Mouse (Mus musculus) hindbrain, embryonic 15.5 days (tissue): Measurements from ENCODE around the gene Trim26. TPM values are rescaled to one million over a fixed set of nuclear protein-coding genes. Genes with fewer than 3 reads are reported as not detected.
"Not testable (repeated sequence)": the region's sequence is repeated elsewhere in the genome, so short reads cannot be mapped to it uniquely, and the experiment has no call there.

Source experiments
- ATAC-seq: fragments of 200-750 bp; cut with Nextera tagmentation; 2 replicates; pipeline ENCODE4 v1.8.0; 2017; ENCODE audit warnings: low read depth, moderate number of reproducible peaks, moderate TSS enrichment; ENCODE audit not compliant: low FRiP score
- H3K27ac ChIP-seq: fragments of 300-500 bp; sonication (generic); replicated peaks from 2 replicates; pipeline ENCODE4 v1.5.1; 2015; ENCODE audit warnings: mild to moderate bottlenecking, inconsistent platforms
- H3K27me3 ChIP-seq: fragments of 300-500 bp; sonication (generic); 2 replicates; pipeline ENCODE4 v1.6.1; 2015; ENCODE audit warnings: control low read depth, inconsistent platforms
- H3K36me3 ChIP-seq: fragments of 300-500 bp; sonication (generic); 2 replicates; pipeline ENCODE4 v1.6.1; 2015; ENCODE audit warnings: control low read depth, inconsistent platforms
- H3K4me1 ChIP-seq: fragments of 300-500 bp; sonication (generic); replicated peaks from 2 replicates; pipeline ENCODE4 v1.6.1; 2015; ENCODE audit warnings: control low read depth, inconsistent platforms
- H3K4me2 ChIP-seq: fragments of 300-500 bp; sonication (generic); 2 replicates; pipeline ENCODE4 v1.6.1; 2015; ENCODE audit warnings: moderate library complexity, mild to moderate bottlenecking, inconsistent platforms
- H3K4me3 ChIP-seq: fragments of 300-500 bp; sonication (generic); 2 replicates; pipeline ENCODE4 v1.5.1; 2015; ENCODE audit warnings: mild to moderate bottlenecking, inconsistent platforms
- H3K9ac ChIP-seq: fragments of 300-500 bp; sonication (generic); 2 replicates; pipeline ENCODE4 v1.6.1; 2015; ENCODE audit warnings: inconsistent platforms
- H3K9me3 ChIP-seq: fragments of 300-500 bp; sonication (generic); 2 replicates; pipeline ENCODE4 v1.6.1; 2016; ENCODE audit warnings: control low read depth, inconsistent platforms
- WGBS: fragments of 180-500 bp; shearing (Covaris S2); methylation state at CpG from one replicate; pipeline ENCODE4 v1.1.7; 2015; 5-methylcytosine and 5-hydroxymethylcytosine counted together
- polyA plus RNA-seq: library from polyadenylated mRNA; unstranded; fragments of >200 nt; fragmentation: Nextera tagmentation; extraction: Ambion mirVana; gene quantifications from 2 replicates; pipeline ENCODE4 v1.2.1, GENCODE M21; 2015

Trim26 gene
- polyA plus RNA-seq = 49.9 and 50.8 TPM in 2 replicates

- WGBS = under 1% methylated on average over 40 of the region's 58 CpGs
- Histone ChIP-seq H3K4me2 (peak within 1 kb of the TSS; percentile 74), H3K27ac (peak within 1 kb of the TSS; percentile 96), H3K9ac (peak within 1 kb of the TSS; percentile 89), H3K27me3 (no peaks in the 10 kb centered on the region), H3K4me1 (peaks cover 27% of the 10 kb centered on the region), H3K36me3 (no peaks in the 10 kb centered on the region), H3K9me3 (no peaks in the 10 kb centered on the region), H3K4me3 (peak within 1 kb of the TSS; percentile 92)
- ATAC-seq = peak; percentile 99
Observed at GRCm38 (mm10) chr17:36836874-36837647, at the start of gene Trim26. TSS of gene Trim26 (plus strand) at chr17:36837134.

GRCm38 (mm10) chr17:36788351-36788750, 48.6 kb upstream of the Trim26 start:
- Histone ChIP-seq H3K27ac (no peak overlapping the region), H3K9me3 (no peaks in the 10 kb centered on the region), H3K4me3 (no peak overlapping the region), H3K9ac (no peak overlapping the region), H3K27me3 (no peaks in the 10 kb centered on the region), H3K36me3 (no peaks in the 10 kb centered on the region), H3K4me2 (no peak overlapping the region), H3K4me1 (no peaks in the 10 kb centered on the region)
- 73% methylated on average over 2 of the region's 2 CpGs for WGBS
- peak; percentile 55; the same call in 1 of the 2 replicates for ATAC-seq

GRCm38 (mm10) chr17:36788801-36789200, 48.1 kb upstream of the Trim26 start:
- not testable (repeated sequence) for H3K9me3 ChIP-seq, H3K9ac ChIP-seq, H3K27me3 ChIP-seq, H3K36me3 ChIP-seq, H3K4me3 ChIP-seq, H3K27ac ChIP-seq, H3K4me2 ChIP-seq, H3K4me1 ChIP-seq
- ATAC-seq = peak; percentile 93

GRCm38 (mm10) chr17:36799493-36799892, 37.4 kb upstream of the Trim26 start:
- ATAC-seq = no peak
- no peak overlapping the region for H3K9ac ChIP-seq
- no peaks in the 10 kb centered on the region for H3K36me3 ChIP-seq
- H3K4me2 ChIP-seq = no peak overlapping the region
- H3K27me3 ChIP-seq = no peaks in the 10 kb centered on the region
- H3K4me3 ChIP-seq = no peak overlapping the region
- no peaks in the 10 kb centered on the region for H3K9me3 ChIP-seq
- H3K27ac ChIP-seq = no peak overlapping the region
- 93% methylated on average over 10 of the region's 10 CpGs for WGBS
- H3K4me1 ChIP-seq = no peaks in the 10 kb centered on the region

GRCm38 (mm10) chr17:36799921-36800462, 36.9 kb upstream of the Trim26 start:
- H3K9ac ChIP-seq, H3K4me2 ChIP-seq, H3K4me1 ChIP-seq, H3K27me3 ChIP-seq, ATAC-seq, H3K4me3 ChIP-seq, H3K36me3 ChIP-seq, H3K9me3 ChIP-seq, H3K27ac ChIP-seq: not testable (repeated sequence)
- 77% methylated on average over 4 of the region's 4 CpGs for whole genome bisulfite sequencing

GRCm38 (mm10) chr17:36811871-36812270, 25.1 kb upstream of the Trim26 start, which contains the start of gene H2-M10.6:
TSS of gene H2-M10.6 (plus strand) at chr17:36812171.
- H3K36me3 ChIP-seq = no peaks in the 10 kb centered on the region
- no peaks in the 10 kb centered on the region for H3K9me3 ChIP-seq
- no peak within 1 kb of the TSS for H3K9ac ChIP-seq
- no peak within 1 kb of the TSS for H3K27ac ChIP-seq
- no peak within 1 kb of the TSS for H3K4me3 ChIP-seq
- no peaks in the 10 kb centered on the region for H3K27me3 ChIP-seq
- no peak within 1 kb of the TSS for H3K4me2 ChIP-seq
- no peak for ATAC-seq
- H3K4me1 ChIP-seq = no peaks in the 10 kb centered on the region

- no peaks in the 10 kb centered on the region for H3K36me3 ChIP-seq
- no peak overlapping the region for H3K4me3 ChIP-seq
- no peak for ATAC-seq
- H3K9ac ChIP-seq = no peak overlapping the region
- H3K27me3 ChIP-seq = no peaks in the 10 kb centered on the region
- H3K4me1 ChIP-seq = no peaks in the 10 kb centered on the region
- H3K9me3 ChIP-seq = no peaks in the 10 kb centered on the region
- H3K4me2 ChIP-seq = no peak overlapping the region
- no peak overlapping the region for H3K27ac ChIP-seq
Observed at GRCm38 (mm10) chr17:36824005-36824404, 12.9 kb upstream of the Trim26 start.

- 24% methylated on average over 4 of the region's 4 CpGs for WGBS
- ATAC-seq = peak; percentile 84
Observed at GRCm38 (mm10) chr17:36825525-36825924, 11.4 kb upstream of the Trim26 start.

GRCm38 (mm10) chr17:36826002-36826401, 10.9 kb upstream of the Trim26 start:
- H3K9me3 ChIP-seq, H3K9ac ChIP-seq, H3K27me3 ChIP-seq, H3K4me1 ChIP-seq, H3K36me3 ChIP-seq: not testable (repeated sequence)
- peak overlapping the region; percentile 48 for H3K4me2 ChIP-seq
- 17% methylated on average over 5 of the region's 5 CpGs for WGBS
- H3K27ac ChIP-seq = 0 out of 2 replicates have a peak overlapping the region, but pooled peaks have one; percentile 48
- peak overlapping the region; percentile 21; the same call in 1 of the 2 replicates for H3K4me3 ChIP-seq
- peak; percentile 86 for ATAC-seq

More at GRCm38 (mm10) chr17:36825525-36825924, 11.4 kb upstream of the Trim26 start:
- Histone ChIP-seq H3K4me1 (no peaks in the 10 kb centered on the region), H3K9me3 (no peaks in the 10 kb centered on the region), H3K9ac (no peak overlapping the region), H3K27ac (no peak overlapping the region), H3K36me3 (no peaks in the 10 kb centered on the region), H3K4me2 (peak overlapping the region; percentile 48), H3K27me3 (no peaks in the 10 kb centered on the region), H3K4me3 (peak overlapping the region; percentile 21; the same call in 1 of the 2 replicates)

GRCm38 (mm10) chr17:36828488-36828887, 8.4 kb upstream of the Trim26 start:
- Histone ChIP-seq H3K27ac (no peak overlapping the region), H3K27me3 (no peaks in the 10 kb centered on the region), H3K4me3 (no peak overlapping the region), H3K36me3 (no peaks in the 10 kb centered on the region), H3K4me2 (no peak overlapping the region), H3K4me1 (no peaks in the 10 kb centered on the region), H3K9ac (no peak overlapping the region), H3K9me3 (no peaks in the 10 kb centered on the region)
- WGBS = 90% methylated on average over 2 of the region's 2 CpGs
- no peak for ATAC-seq

- no peaks in the 10 kb centered on the region for H3K9me3 ChIP-seq
- no peak overlapping the region for H3K9ac ChIP-seq
- H3K4me1 ChIP-seq = no peaks in the 10 kb centered on the region
- 82% methylated on average over 3 of the region's 3 CpGs for WGBS
- no peak overlapping the region for H3K4me2 ChIP-seq
- no peak for ATAC-seq
- H3K4me3 ChIP-seq = no peak overlapping the region
- H3K36me3 ChIP-seq = no peaks in the 10 kb centered on the region
- H3K27me3 ChIP-seq = no peaks in the 10 kb centered on the region
- H3K27ac ChIP-seq = no peak overlapping the region
Observed at GRCm38 (mm10) chr17:36830470-36830869, 6.5 kb upstream of the Trim26 start.

- Histone ChIP-seq H3K4me1 (peaks cover 11% of the 10 kb centered on the region), H3K9me3 (no peaks in the 10 kb centered on the region), H3K27me3 (no peaks in the 10 kb centered on the region), H3K27ac (no peak overlapping the region), H3K9ac (no peak overlapping the region), H3K4me2 (no peak overlapping the region), H3K4me3 (no peak overlapping the region), H3K36me3 (no peaks in the 10 kb centered on the region)
- no peak for ATAC-seq
- WGBS = 53% methylated on average over 4 of the region's 4 CpGs
Observed at GRCm38 (mm10) chr17:36832694-36833093, 4.2 kb upstream of the Trim26 start.
